Mouse (Mus musculus) erythroblast, embryonic 14.5 days (primary cell): ENCODE data around the gene Tmem240.

Experiments
- GATA1 ChIP-seq: IDR thresholded peaks from 2 replicates; pipeline ENCODE4 v1.6.1; 2012; ENCODE audit warnings: low read length, inconsistent platforms, mixed read lengths
- TAL1 ChIP-seq: IDR thresholded peaks from 3 replicates; pipeline ENCODE4 v1.6.1; 2012; ENCODE audit warnings: low read length, inconsistent platforms, mixed read lengths

- no peak for TF ChIP-seq TAL1
- no peak for TF ChIP-seq GATA1
Observed at GRCm38 (mm10) chr4:155770626-155771025, 36.0 kb downstream of the Tmem240 start.
